Mouse (Mus musculus): Measurements from ENCODE around the gene Plcxd2. TPM values are rescaled to one million over a fixed set of nuclear protein-coding genes. Genes with fewer than 3 reads are reported as not detected.

Plcxd2 gene
- polyA plus RNA-seq, 1 experiment from 2014 or later = 1.6 TPM

DNA sequence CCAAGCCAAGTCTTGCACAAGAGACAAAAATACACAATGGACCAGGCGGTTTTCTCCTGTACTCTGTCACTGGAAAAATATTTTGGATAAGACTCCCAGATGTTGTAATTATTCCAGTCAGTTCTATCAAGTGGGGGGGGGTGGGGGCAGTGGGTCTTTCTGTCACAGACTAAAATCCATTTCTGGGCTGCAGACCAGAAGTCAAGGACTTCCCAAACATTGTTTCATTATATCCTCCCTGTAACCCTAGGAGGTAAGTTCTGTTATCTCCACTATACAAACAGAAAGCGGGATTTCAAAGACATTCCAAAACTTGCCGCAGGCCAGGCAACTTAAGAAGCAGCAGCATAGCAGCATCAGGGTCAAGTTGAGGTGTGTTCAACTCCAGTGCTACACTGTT lies 82.4 kb downstream of the Plcxd2 start:
- peaks cover 34% of the 10 kb centered on the region for H3K4me1 ChIP-seq (ENCODE audit: control insufficient read depth, insufficient read depth, low read length)

DNA sequence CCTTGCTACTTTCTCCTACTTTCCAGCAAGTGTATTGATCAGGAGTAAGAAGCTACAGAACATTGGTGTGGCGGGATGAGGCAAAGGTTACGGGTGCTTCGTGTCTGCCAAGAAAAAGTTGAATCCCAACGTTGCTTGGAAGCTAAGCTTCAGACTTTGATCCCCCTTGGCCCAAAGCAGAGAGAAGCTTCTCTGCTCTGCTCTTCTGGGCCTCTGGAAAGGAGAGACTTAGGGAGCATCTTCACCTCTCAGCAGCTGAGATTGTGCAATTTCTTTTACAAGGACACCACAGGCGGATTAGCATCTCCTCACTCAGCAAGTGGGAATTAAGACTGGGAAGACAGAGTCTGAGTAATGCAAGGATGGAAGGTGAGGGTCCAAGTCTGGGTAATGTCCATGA lies 83.1 kb downstream of the Plcxd2 start:
- Histone ChIP-seq H3K9me3 (ENCODE audit: control insufficient read depth, low read length) (no peaks in the 10 kb centered on the region), H3K27ac (replicated peaks; ENCODE audit: low read depth, low read length) (no peak overlapping the region; the same call in 1 of the 2 replicates), H3K27me3 (replicated peaks; ENCODE audit: control insufficient read depth, insufficient read depth, low read length) (no peaks in the 10 kb centered on the region), H3K36me3 (ENCODE audit: control insufficient read depth, insufficient read depth, low read length) (no peaks in the 10 kb centered on the region), H3K4me1 (ENCODE audit: control insufficient read depth, insufficient read depth, low read length) (peaks cover 39% of the 10 kb centered on the region), H3K9ac (ENCODE audit: low read depth, low read length) (no peak overlapping the region), H3K4me2 (ENCODE audit: low read depth, low read length) (no peak overlapping the region), H3K4me3 (ENCODE audit: low read depth, low read length) (no peak overlapping the region)
- DNase-seq (ENCODE audit: low spot score) (no peak), ATAC-seq (ENCODE audit: low read depth) (no peak)
- WGBS = 84% methylated on average over 5 of the region's 5 CpGs

More for the DNA sequence above, 82.4 kb downstream of the Plcxd2 start:
- Histone ChIP-seq H3K27me3 (replicated peaks; ENCODE audit: control insufficient read depth, insufficient read depth, low read length) (no peaks in the 10 kb centered on the region), H3K4me3 (ENCODE audit: low read depth, low read length) (no peak overlapping the region), H3K36me3 (ENCODE audit: control insufficient read depth, insufficient read depth, low read length) (no peaks in the 10 kb centered on the region), H3K9me3 (ENCODE audit: control insufficient read depth, low read length) (no peaks in the 10 kb centered on the region), H3K9ac (ENCODE audit: low read depth, low read length) (no peak overlapping the region), H3K4me2 (ENCODE audit: low read depth, low read length) (no peak overlapping the region), H3K27ac (replicated peaks; ENCODE audit: low read depth, low read length) (no peak overlapping the region; the same call in 1 of the 2 replicates)
- WGBS = 16% methylated on average over 3 of the region's 3 CpGs
- DNase-seq (ENCODE audit: low spot score) (peak; percentile 83), ATAC-seq (ENCODE audit: low read depth) (peak; percentile 32; the same call in 1 of the 2 replicates)

DNA sequence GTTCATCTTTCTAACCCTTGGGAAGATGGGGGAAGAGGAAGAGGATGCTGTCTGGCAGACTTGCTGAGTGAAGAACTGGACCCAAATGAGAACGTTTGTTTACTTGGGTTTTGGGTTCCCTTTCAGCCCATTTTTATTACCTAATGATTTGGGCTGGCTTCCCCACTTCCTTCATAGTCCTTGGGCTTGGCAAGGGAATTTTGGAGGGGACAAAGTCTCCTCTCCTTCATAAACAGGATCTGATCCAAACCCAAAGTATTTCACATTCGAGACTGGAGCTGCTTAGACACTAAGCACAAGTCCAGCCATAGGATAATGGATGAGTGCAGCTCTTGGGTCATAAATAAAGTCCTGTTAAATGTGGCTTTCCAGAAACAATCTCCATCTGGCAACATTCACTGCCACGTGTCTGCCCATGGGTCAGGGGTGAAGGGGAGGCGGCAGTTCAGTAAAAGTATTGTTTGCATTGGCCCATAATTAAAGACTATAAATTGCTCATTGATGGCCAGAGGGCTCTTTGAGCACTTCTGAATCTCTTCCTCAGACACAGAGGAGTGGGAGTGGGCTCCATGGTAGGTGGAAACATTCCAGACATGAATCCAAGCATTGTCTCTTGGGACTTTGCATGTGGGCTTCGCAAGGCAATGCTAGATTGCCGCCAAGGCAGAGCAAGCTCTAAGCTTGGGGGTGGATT lies 86.1 kb downstream of the Plcxd2 start:
- peak overlapping the region; percentile 71; the same call in 1 of the 2 replicates for H3K27ac ChIP-seq (replicated peaks; ENCODE audit: low read depth, low read length)
- no peak overlapping the region for H3K4me2 ChIP-seq (ENCODE audit: low read depth, low read length)
- ATAC-seq (ENCODE audit: low read depth) = 0 out of 2 replicates have a peak, but pooled peaks have one; percentile 2
- peaks cover 43% of the 10 kb centered on the region for H3K4me1 ChIP-seq (ENCODE audit: control insufficient read depth, insufficient read depth, low read length)
- DNase-seq (ENCODE audit: low spot score) = peak; percentile 72
- no peaks in the 10 kb centered on the region for H3K9me3 ChIP-seq (ENCODE audit: control insufficient read depth, low read length)
- no peak overlapping the region for H3K9ac ChIP-seq (ENCODE audit: low read depth, low read length)
- no peak overlapping the region for H3K4me3 ChIP-seq (ENCODE audit: low read depth, low read length)
- H3K36me3 ChIP-seq (ENCODE audit: control insufficient read depth, insufficient read depth, low read length) = no peaks in the 10 kb centered on the region
- no peaks in the 10 kb centered on the region for H3K27me3 ChIP-seq (replicated peaks; ENCODE audit: control insufficient read depth, insufficient read depth, low read length)
- 46% methylated on average over 6 of the region's 6 CpGs for WGBS

DNA sequence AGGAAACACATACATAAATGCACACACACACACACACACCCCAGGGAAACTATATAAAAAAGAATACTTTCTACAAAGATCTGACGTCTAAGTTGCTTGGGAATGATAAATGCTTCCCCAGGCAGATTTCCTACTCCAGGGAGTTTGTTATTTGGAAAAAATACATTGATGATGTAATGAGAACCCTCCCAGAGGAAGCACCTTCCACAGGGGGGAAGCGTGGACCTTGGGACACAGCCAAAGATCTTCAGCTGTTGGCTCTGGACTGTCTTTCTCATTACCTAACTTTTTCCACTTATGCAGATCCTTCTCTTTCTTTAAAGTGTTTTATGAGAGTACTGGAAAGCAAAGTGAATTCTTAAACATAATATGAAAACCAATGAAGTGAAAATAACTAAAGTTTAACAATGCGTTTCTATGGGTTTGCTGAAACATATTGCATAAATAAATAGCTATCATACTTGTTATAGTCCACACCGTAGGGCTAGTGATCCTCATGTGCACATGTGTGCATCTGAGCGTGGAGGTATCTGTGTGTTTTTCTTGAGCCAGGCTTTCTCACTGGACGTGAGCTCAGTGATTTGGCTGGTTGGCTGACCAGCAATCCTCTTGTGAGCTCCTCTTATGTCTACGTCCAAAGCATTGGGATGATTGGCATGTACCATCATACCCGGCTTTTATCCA lies 87.3 kb downstream of the Plcxd2 start:
- H3K36me3 ChIP-seq (ENCODE audit: control insufficient read depth, insufficient read depth, low read length) = no peaks in the 10 kb centered on the region
- no peaks in the 10 kb centered on the region for H3K27me3 ChIP-seq (replicated peaks; ENCODE audit: control insufficient read depth, insufficient read depth, low read length)
- WGBS = 60% methylated on average over 8 of the region's 8 CpGs
- H3K9me3 ChIP-seq (ENCODE audit: control insufficient read depth, low read length) = no peaks in the 10 kb centered on the region
- H3K4me2 ChIP-seq (ENCODE audit: low read depth, low read length) = no peak overlapping the region
- H3K27ac ChIP-seq (replicated peaks; ENCODE audit: low read depth, low read length) = peak overlapping the region; percentile 71
- no peak overlapping the region for H3K9ac ChIP-seq (ENCODE audit: low read depth, low read length)
- ATAC-seq (ENCODE audit: low read depth) (peak; percentile 64), DNase-seq (ENCODE audit: low spot score) (peak; percentile 75)
- peaks cover 38% of the 10 kb centered on the region for H3K4me1 ChIP-seq (ENCODE audit: control insufficient read depth, insufficient read depth, low read length)
- H3K4me3 ChIP-seq (ENCODE audit: low read depth, low read length) = no peak overlapping the region

DNA sequence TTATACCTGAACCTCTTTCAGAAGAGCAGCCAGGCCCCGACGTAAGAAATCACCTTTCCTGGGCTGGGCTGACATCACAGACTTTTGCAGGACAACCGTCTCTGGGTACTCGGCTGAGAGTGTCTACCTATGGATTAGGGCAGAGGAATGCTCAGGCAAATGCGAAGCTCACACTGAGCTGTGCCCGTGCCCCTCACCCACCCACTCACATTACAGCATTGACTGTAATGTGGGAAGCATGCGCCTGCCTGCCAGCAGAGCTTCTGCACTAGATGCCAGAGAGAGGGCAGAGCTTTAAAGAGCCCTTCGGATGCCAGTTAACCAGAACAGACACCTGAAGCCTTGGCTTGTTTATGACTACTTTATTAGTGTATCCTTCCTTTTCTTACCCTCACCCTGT lies 90.4 kb downstream of the Plcxd2 start:
- DNase-seq (ENCODE audit: low spot score) (peak; percentile 46), ATAC-seq (ENCODE audit: low read depth) (no peak; the same call in 1 of the 2 replicates)
- 54% methylated on average over 8 of the region's 8 CpGs for WGBS
- H3K4me3 ChIP-seq (ENCODE audit: low read depth, low read length) = no peak overlapping the region
- H3K27me3 ChIP-seq (replicated peaks; ENCODE audit: control insufficient read depth, insufficient read depth, low read length) = no peaks in the 10 kb centered on the region
- H3K27ac ChIP-seq (replicated peaks; ENCODE audit: low read depth, low read length) = no peak overlapping the region
- no peaks in the 10 kb centered on the region for H3K36me3 ChIP-seq (ENCODE audit: control insufficient read depth, insufficient read depth, low read length)
- H3K4me2 ChIP-seq (ENCODE audit: low read depth, low read length) = no peak overlapping the region
- H3K4me1 ChIP-seq (ENCODE audit: control insufficient read depth, insufficient read depth, low read length) = peaks cover 29% of the 10 kb centered on the region
- H3K9me3 ChIP-seq (ENCODE audit: control insufficient read depth, low read length) = no peaks in the 10 kb centered on the region
- no peak overlapping the region for H3K9ac ChIP-seq (ENCODE audit: low read depth, low read length)

Other genes with a start within 250 kb of the Plcxd2 start
- gene Phldb2, start 56.6 kb downstream of the Plcxd2 start, polyA plus RNA-seq (2014; fragmentation: Nextera tagmentation; extraction: Ambion mirVana) = 40.2 and 47.9 TPM in 2 replicates
- gene Cd96, start 110.0 kb upstream of the Plcxd2 start, polyA plus RNA-seq (2014; fragmentation: Nextera tagmentation; extraction: Ambion mirVana) = 0.18 and 0.35 TPM in 2 replicates
- gene Gm4737, start 144.9 kb upstream of the Plcxd2 start, polyA plus RNA-seq (2014; fragmentation: Nextera tagmentation; extraction: Ambion mirVana) = 2.5 and 3.6 TPM in 2 replicates

Data from embryonic facial prominence, embryonic 14.5 days (tissue).